Mouse (Mus musculus) central nervous system, embryonic 14 days (tissue): ENCODE measurements around the gene Esp38. TPM values are rescaled to one million over a fixed set of nuclear protein-coding genes. Genes with fewer than 3 reads are reported as not detected.

Experiments
- polyA plus RNA-seq: library from polyadenylated mRNA; depleted of rRNA; stranded (reverse); fragments of >200 nt; gene quantifications from 2 replicates; pipeline ENCODE4 v1.2.3, GENCODE M21; 2012; rRNA removed

Esp38 gene
- not detected in 2 replicates for polyA plus RNA-seq

GRCm38 (mm10) chr17:39950220-39950619, at the start of gene Esp38:
Esp38 (plus strand) TSS chr17:39950520.

Other genes starting within 250 kb of the Esp38 start
- not detected in 2 replicates for gene AC192777.2, start 144.9 kb downstream of the Esp38 start, polyA plus RNA-seq